7 mouse cellular contexts compared by ENCODE assay signal in the genomic region with DNA sequence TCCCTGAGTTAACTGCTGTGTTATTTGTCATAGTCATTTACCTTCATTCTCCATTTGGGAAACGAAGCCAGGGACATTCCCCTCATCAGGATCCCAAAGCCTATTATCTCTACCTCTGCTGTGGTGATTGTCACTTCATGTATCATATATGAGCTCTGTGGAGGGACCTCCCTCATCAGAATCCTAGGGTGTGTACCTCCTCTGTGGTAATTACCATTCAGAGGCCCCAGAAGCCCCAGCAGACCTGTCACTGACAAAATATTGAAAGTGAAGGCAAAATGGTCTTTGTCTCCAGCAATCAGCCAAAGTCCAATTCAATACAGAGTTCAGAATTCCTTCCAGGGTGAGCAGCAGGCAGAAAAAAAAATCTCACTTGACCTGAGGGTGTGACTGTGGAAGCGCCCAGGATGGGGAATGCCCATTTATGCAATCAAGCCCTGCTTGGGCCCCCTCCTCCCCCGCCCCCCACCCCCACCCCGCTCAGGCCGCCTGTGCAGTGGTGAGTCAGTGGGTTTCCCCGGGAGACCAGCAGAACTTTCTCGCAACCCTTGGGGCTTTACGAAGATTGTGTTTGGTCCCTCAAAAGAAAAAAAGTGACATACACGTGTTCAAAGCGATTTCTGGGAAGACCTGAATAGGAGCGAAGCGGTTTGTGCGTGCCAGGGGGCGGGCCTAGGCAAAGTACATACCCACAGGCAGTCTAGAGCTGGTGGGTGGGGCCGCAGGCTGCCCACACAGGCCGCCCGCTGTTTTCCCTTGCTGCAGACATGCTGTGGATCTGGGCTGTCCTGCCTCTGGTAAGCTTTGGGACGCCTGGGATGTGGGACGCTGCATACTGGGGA. TPM values are rescaled to one million over a fixed set of nuclear protein-coding genes. Genes with fewer than 3 reads are reported as not detected.
DNase-seq lines count a peak whose midpoint lies in the region; ATAC-seq and TF ChIP-seq lines count a peak whose summit lies in the region.

A gene (plus strand): TSS at position 719 of the 842 bp plus-strand sequence.

- ATAC-seq in embryonic facial prominence, embryonic 11.5 days (replicated peaks; ENCODE audit: insufficient number of reproducible peaks, low FRiP score, low TSS enrichment, low read depth) = peak; percentile 89
- ATAC-seq in liver, embryonic 11.5 days (replicated peaks; ENCODE audit: low FRiP score) = peak; percentile 94

- H3K4me3 ChIP-seq in embryonic facial prominence, embryonic 11.5 days (ENCODE audit: low read depth, low read length) = peak within 1 kb of the TSS; percentile 28
- peak within 1 kb of the TSS; percentile 62 for H3K4me3 ChIP-seq in kidney, adult 2 months (ENCODE audit: insufficient read depth, low read depth, low read length)
- H3K4me3 ChIP-seq in liver, embryonic 11.5 days (ENCODE audit: low read depth, low read length) = peak within 1 kb of the TSS; percentile 54

- WGBS in embryonic facial prominence, embryonic 11.5 days = 2% methylated on average over 19 of the region's 19 CpGs
- 5% methylated on average over 19 of the region's 19 CpGs for whole genome bisulfite sequencing in kidney, adult 2 months
- WGBS in liver, embryonic 11.5 days = 3% methylated on average over 19 of the region's 19 CpGs

- H3K9me3 ChIP-seq in embryonic facial prominence, embryonic 11.5 days (replicated peaks; ENCODE audit: control insufficient read depth, low read length) = no peaks in the 10 kb centered on the region
- H3K9me3 ChIP-seq in liver, embryonic 11.5 days (ENCODE audit: control insufficient read depth, low read length) = no peaks in the 10 kb centered on the region

- H3K27ac ChIP-seq in embryonic facial prominence, embryonic 11.5 days (replicated peaks; ENCODE audit: low read depth, low read length) = no peak within 1 kb of the TSS
- peak within 1 kb of the TSS; percentile 86 for H3K27ac ChIP-seq in kidney, adult 2 months (ENCODE audit: insufficient read depth, low read depth, low read length)
- H3K27ac ChIP-seq in liver, embryonic 11.5 days (ENCODE audit: low read depth, low read length) = no peak within 1 kb of the TSS

- H3K36me3 ChIP-seq in embryonic facial prominence, embryonic 11.5 days (replicated peaks; ENCODE audit: control insufficient read depth, insufficient read depth, low read depth, low read length) = no peaks in the 10 kb centered on the region
- H3K36me3 ChIP-seq in kidney, adult 2 months (ENCODE audit: control insufficient read depth, insufficient read depth, low read length) = no peaks in the 10 kb centered on the region
- no peaks in the 10 kb centered on the region for H3K36me3 ChIP-seq in liver, embryonic 11.5 days (ENCODE audit: control insufficient read depth, insufficient read depth, low read length)

- no peak for TF ChIP-seq CTCF in kidney, adult 2 months (conservative IDR thresholded peaks at IDR 0.05; ENCODE audit: insufficient read depth, insufficient read length, low read depth, low read length)

- no peaks in the 10 kb centered on the region for H3K4me1 ChIP-seq in embryonic facial prominence, embryonic 11.5 days (ENCODE audit: control insufficient read depth, insufficient read depth, low read length)
- peaks cover 12% of the 10 kb centered on the region; the same call in 1 of the 2 replicates for H3K4me1 ChIP-seq in kidney, adult 2 months (ENCODE audit: control insufficient read depth, insufficient read depth, low read length)
- peaks cover 6% of the 10 kb centered on the region; the same call in 1 of the 2 replicates for H3K4me1 ChIP-seq in liver, embryonic 11.5 days (replicated peaks; ENCODE audit: control insufficient read depth, insufficient read depth, low read length)

- H3K9ac ChIP-seq in embryonic facial prominence, embryonic 11.5 days (replicated peaks; ENCODE audit: low read length) = peak within 1 kb of the TSS; percentile 26; the same call in 1 of the 2 replicates
- H3K9ac ChIP-seq in liver, embryonic 11.5 days (ENCODE audit: low read depth, low read length) = peak within 1 kb of the TSS; percentile 53

- DNase-seq in adrenal gland, adult 18-20 months (ENCODE audit: low spot score in 2 of 2) = peak; percentile 65 to 71
- DNase-seq in embryonic facial prominence, embryonic 11.5 days (ENCODE audit: low spot score) = peak; percentile 73
- DNase-seq in heart, adult 8-10 months (ENCODE audit: low spot score) = peak; percentile 80
- peak; percentile 93 for DNase-seq in kidney, adult 2 months
- peak; percentile 77 for DNase-seq in liver, embryonic 11.5 days (ENCODE audit: low spot score)
- DNase-seq in monocyte, adult 2 months (ENCODE audit: low read depth in 1 of 2, low spot score in 2 of 2) = peak; percentile 11 to 45
- DNase-seq in spleen, postnatal 10 days (ENCODE audit: low spot score in 2 of 2) = peak; percentile 32 to 72

- H3K27me3 ChIP-seq in embryonic facial prominence, embryonic 11.5 days (ENCODE audit: control insufficient read depth, insufficient read depth, low read length) = no peaks in the 10 kb centered on the region
- H3K27me3 ChIP-seq in kidney, adult 2 months (replicated peaks; ENCODE audit: control insufficient read depth, insufficient read depth, low read length) = no peaks in the 10 kb centered on the region; the same call in 1 of the 2 replicates
- H3K27me3 ChIP-seq in liver, embryonic 11.5 days (replicated peaks; ENCODE audit: control insufficient read depth, insufficient read depth, low read length) = no peaks in the 10 kb centered on the region

- TF ChIP-seq POLR2A in kidney, adult 2 months (IDR thresholded peaks at IDR 0.05; ENCODE audit: low read depth, low read length) = no peak

- peak within 1 kb of the TSS; percentile 57 for H3K4me2 ChIP-seq in embryonic facial prominence, embryonic 11.5 days (ENCODE audit: low read depth, low read length)
- peak within 1 kb of the TSS; percentile 93 for H3K4me2 ChIP-seq in liver, embryonic 11.5 days

RNA-seq across cellular contexts. Expression of the gene that starts here (rescaled TPM):
- 10 to 100 TPM in 1 of 2 experiments, 1 to 10 TPM in 1; 8.5 to 10.7 TPM for total RNA-seq in adrenal gland, adult 18-20 months (2021)
- polyA plus RNA-seq in embryonic facial prominence, embryonic 11.5 days (2014; fragmentation: Nextera tagmentation; extraction: Ambion mirVana) = 0.74 and 1.8 TPM in 2 replicates
- 10 to 100 TPM in 3 of 4 experiments, 1 to 10 TPM in 1; 8.6 to 14.3 (median 12.6) TPM for total RNA-seq in heart, adult 8-10 months (2022)
- 3.7 and 4.6 TPM in 2 replicates for polyA plus RNA-seq in kidney, adult 2 months (2012; rRNA removed)
- 1.2 and 1.6 TPM in 2 replicates for polyA plus RNA-seq in liver, embryonic 11.5 days (2014; fragmentation: Nextera tagmentation; extraction: Ambion mirVana)

Comparison
In these comparisons a context has a peak if more than half of its experiments do, and no peak if none do; other contexts are left out.
1. DNase-seq: peak in every context shown above with its lines; median percentile 93 in kidney, adult 2 months; 80 in heart, adult 8-10 months; 77 in liver, embryonic 11.5 days; 73 in embryonic facial prominence, embryonic 11.5 days; 68 in adrenal gland, adult 18-20 months; 52 in spleen, postnatal 10 days; 28 in monocyte, adult 2 months.